Mouse (Mus musculus): ENCODE measurements at regions not wholly inside any gene's neighbourhood (a gene's known extent, or its start where the extent isn't known, plus 50 kb on each side); places are given as distances from the start of the nearest gene placed in this dataset.

DNA sequence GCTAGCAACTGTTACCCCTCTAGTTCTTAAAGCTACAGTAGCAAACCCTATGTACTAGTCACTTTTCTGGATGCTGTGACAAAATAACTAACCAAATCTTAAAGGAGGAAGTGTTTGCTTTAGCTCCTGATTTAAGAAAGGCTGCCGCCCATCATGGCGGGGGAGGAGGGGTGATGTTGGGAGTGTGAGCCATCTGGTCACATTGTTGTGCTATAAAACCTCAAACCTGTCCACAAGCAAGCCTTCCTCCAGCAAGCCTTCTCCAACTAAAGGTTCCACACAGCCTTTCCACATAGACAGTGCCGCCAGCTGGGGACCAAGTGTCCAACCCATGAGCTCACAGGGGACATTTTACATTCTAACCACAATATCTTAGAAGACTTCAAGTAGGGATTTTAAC, 81.8 kb upstream of the D7Ertd443e start:
- TF ChIP-seq ZNF384 (IDR thresholded peaks at IDR 0.05; ENCODE audit: low read depth, low read length) (no peak), HCFC1 (IDR thresholded peaks at IDR 0.05; ENCODE audit: borderline replicate concordance, insufficient read depth, low read length) (no peak)

All from ES-E14 (cell line).